Mouse (Mus musculus) brain, adult 10 weeks (tissue): ENCODE data around the gene Mybphl. TPM values are rescaled to one million over a fixed set of nuclear protein-coding genes. Genes with fewer than 3 reads are reported as not detected.

Source experiments
- polyA plus RNA-seq: library from polyadenylated mRNA; stranded (reverse); fragments of 350-450 nt; fragmentation: Illumina TruSeq; extraction: RNeasy Lipid Tissue Mini Kit (QIAGEN cat#74804); gene quantifications from one replicate; pipeline ENCODE4 v1.2.3, GENCODE M21; 2015; ENCODE audit warnings: low read depth, low replicate concordance

Mybphl gene
- not detected for polyA plus RNA-seq

GRCm38 (mm10) chr3:108364270-108364995 lies at the start of gene Mybphl:
Gene Mybphl (plus strand): TSS chr3:108364911.

GRCm38 (mm10) chr3:108383485-108384354 lies 19.0 kb downstream of the Mybphl start, which contains the start of gene Psrc1:
Gene Psrc1 (plus strand): TSS chr3:108383839.

GRCm38 (mm10) chr3:108414857-108415830 lies 50.4 kb downstream of the Mybphl start, which contains the start of gene Celsr2:
Gene Celsr2 (minus strand): TSS chr3:108415552.

Other genes starting within 250 kb of the Mybphl start
- gene Gnai3, start 218.8 kb upstream of the Mybphl start, polyA plus RNA-seq, result 29.1 TPM
- 11.3 TPM for gene Gpr61, start 210.0 kb upstream of the Mybphl start, polyA plus RNA-seq
- gene Amigo1, start 178.6 kb upstream of the Mybphl start, polyA plus RNA-seq, result 48.1 TPM
- gene Cyb561d1, start 163.7 kb upstream of the Mybphl start, polyA plus RNA-seq, result 18.0 TPM
- 19.3 TPM for gene Atxn7l2, start 154.0 kb upstream of the Mybphl start, polyA plus RNA-seq
- 1.3 TPM for gene Sypl2, start 138.3 kb upstream of the Mybphl start, polyA plus RNA-seq
- 183 TPM for gene Psma5, start 108.0 kb upstream of the Mybphl start, polyA plus RNA-seq
- 184 TPM for gene Sort1, start 80.8 kb upstream of the Mybphl start, polyA plus RNA-seq
- gene Psrc1, start 18.9 kb downstream of the Mybphl start, polyA plus RNA-seq, result 14.2 TPM
- 51.6 TPM for gene Celsr2, start 50.6 kb downstream of the Mybphl start, polyA plus RNA-seq
- 280 TPM for gene Sars, start 80.3 kb downstream of the Mybphl start, polyA plus RNA-seq
- gene 1700013F07Rik, start 169.2 kb downstream of the Mybphl start, polyA plus RNA-seq, result 5.5 TPM
- 16.1 TPM for gene 5330417C22Rik, start 171.6 kb downstream of the Mybphl start, polyA plus RNA-seq
- gene Tmem167b, start 197.6 kb downstream of the Mybphl start, polyA plus RNA-seq, result 48.9 TPM
- gene Taf13, start 206.8 kb downstream of the Mybphl start, polyA plus RNA-seq, result 59.8 TPM
- gene Wdr47, start 226.4 kb downstream of the Mybphl start, polyA plus RNA-seq, result 100 TPM